ENCODE assay signal across 8 mouse cellular contexts in the genomic region with DNA sequence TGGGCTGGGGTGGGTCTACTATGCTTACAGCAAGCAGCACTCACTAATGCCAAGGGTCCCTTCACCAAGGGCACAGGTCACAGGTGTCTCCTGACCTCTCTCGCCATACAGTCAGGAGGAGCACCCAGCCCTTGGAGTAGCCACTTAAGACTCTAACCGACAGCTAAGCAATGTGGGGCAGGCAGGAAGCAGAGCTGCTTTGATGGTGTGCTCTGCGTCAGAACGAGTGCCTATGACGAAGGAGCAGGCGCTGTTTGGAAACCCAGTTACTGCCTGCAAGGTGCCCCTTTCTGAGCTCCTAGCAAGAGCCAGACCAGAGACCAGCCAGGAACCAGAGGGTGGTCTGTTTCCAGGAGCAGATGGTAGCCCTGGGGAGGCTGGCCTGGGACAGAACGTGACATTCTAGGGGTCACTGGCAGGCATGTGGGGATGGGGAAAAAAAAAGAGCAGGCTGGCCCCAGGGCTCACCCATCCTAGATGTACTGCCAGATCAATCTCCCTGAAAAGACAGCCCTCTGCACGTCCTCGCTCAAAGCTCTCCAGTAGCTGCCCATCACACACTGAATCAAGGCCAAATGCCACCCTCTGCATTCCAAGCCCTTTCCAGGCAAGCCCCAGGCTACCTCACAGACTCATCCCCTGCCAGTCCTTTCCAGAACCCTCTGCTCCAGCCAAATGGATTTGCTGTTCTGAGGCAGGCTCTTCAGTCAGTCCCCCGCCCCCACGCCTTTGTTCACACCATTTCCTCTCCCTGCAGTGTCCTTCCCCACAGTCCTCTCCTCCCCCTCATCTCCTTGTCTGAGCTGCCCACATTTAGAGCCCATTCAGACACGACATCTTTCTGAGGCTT. TPM values are rescaled to one million over a fixed set of nuclear protein-coding genes. Genes with fewer than 3 reads are reported as not detected.
DNase-seq lines count a peak whose midpoint lies in the region; ATAC-seq and TF ChIP-seq lines count a peak whose summit lies in the region.

No protein-coding gene starts in this region.

- peak overlapping the region; percentile 52 for H3K27ac ChIP-seq in gastrocnemius, adult 2 months
- H3K27ac ChIP-seq in hindbrain, embryonic 13.5 days = peak overlapping the region; percentile 83
- H3K27ac ChIP-seq in midbrain, embryonic 16.5 days (ENCODE audit: low read length) = peak overlapping the region; percentile 51
- peak overlapping the region; percentile 88 for H3K27ac ChIP-seq in thymus, adult 2 months (ENCODE audit: control insufficient read depth, insufficient read depth, low read length)

- H3K4me2 ChIP-seq in hindbrain, embryonic 13.5 days = no peak overlapping the region
- H3K4me2 ChIP-seq in midbrain, embryonic 16.5 days (ENCODE audit: low read length) = no peak overlapping the region

- H3K27me3 ChIP-seq in hindbrain, embryonic 13.5 days = peaks cover 12% of the 10 kb centered on the region
- H3K27me3 ChIP-seq in midbrain, embryonic 16.5 days (ENCODE audit: control insufficient read depth, insufficient read depth, low read depth, low read length) = no peaks in the 10 kb centered on the region
- no peaks in the 10 kb centered on the region for H3K27me3 ChIP-seq in thymus, adult 2 months (ENCODE audit: control insufficient read depth, insufficient read depth, low read length)

- WGBS in hindbrain, embryonic 13.5 days = 25% methylated on average over 12 of the region's 12 CpGs
- 32% methylated on average over 12 of the region's 12 CpGs for WGBS in midbrain, embryonic 16.5 days
- 33% methylated on average over 12 of the region's 12 CpGs for WGBS in thymus, adult 2 months

- ATAC-seq in hindbrain, embryonic 13.5 days (ENCODE audit: low FRiP score) = 0 out of 2 replicates have a peak, but pooled peaks have one; percentile 17
- no peak; the same call in 1 of the 2 replicates for ATAC-seq in midbrain, embryonic 16.5 days

- H3K4me3 ChIP-seq in gastrocnemius, adult 2 months = no peak overlapping the region
- H3K4me3 ChIP-seq in hindbrain, embryonic 13.5 days = no peak overlapping the region
- no peak overlapping the region for H3K4me3 ChIP-seq in midbrain, embryonic 16.5 days (ENCODE audit: low read depth, low read length)
- H3K4me3 ChIP-seq in thymus, adult 2 months (ENCODE audit: control insufficient read depth, insufficient read depth, low read length) = no peak overlapping the region

- DNase-seq in gastrocnemius, adult 2 months = peak; percentile 43
- DNase-seq in gastrocnemius, adult 8-10 months (ENCODE audit: low spot score in 2 of 2) = no peak
- DNase-seq in CD4-positive, CD25-positive, alpha-beta regulatory T cell, adult 2 months (ENCODE audit: low read depth, low spot score) = peak; percentile 75
- peak; percentile 56 to 82 for DNase-seq in cerebellum, postnatal 4 days (ENCODE audit: low spot score in 2 of 2)
- peak; percentile 74 for DNase-seq in thymus, adult 2 months
- no peak for DNase-seq in gastrocnemius, adult 18-20 months (ENCODE audit: low spot score)

- peaks cover 67% of the 10 kb centered on the region for H3K36me3 ChIP-seq in hindbrain, embryonic 13.5 days
- H3K36me3 ChIP-seq in midbrain, embryonic 16.5 days (ENCODE audit: control insufficient read depth, insufficient read depth, low read length) = peaks cover 29% of the 10 kb centered on the region
- peaks cover 25% of the 10 kb centered on the region for H3K36me3 ChIP-seq in thymus, adult 2 months (ENCODE audit: control insufficient read depth, insufficient read depth, low read length)

- H3K4me1 ChIP-seq in hindbrain, embryonic 13.5 days (replicated peaks) = peaks cover 43% of the 10 kb centered on the region
- H3K4me1 ChIP-seq in midbrain, embryonic 16.5 days (ENCODE audit: control insufficient read depth, insufficient read depth, low read length) = peaks cover 9% of the 10 kb centered on the region; the same call in 1 of the 2 replicates
- peaks cover 22% of the 10 kb centered on the region for H3K4me1 ChIP-seq in thymus, adult 2 months (replicated peaks; ENCODE audit: control insufficient read depth, insufficient read depth, low read length)

- H3K9me3 ChIP-seq in hindbrain, embryonic 13.5 days = no peaks in the 10 kb centered on the region
- no peaks in the 10 kb centered on the region for H3K9me3 ChIP-seq in midbrain, embryonic 16.5 days (replicated peaks; ENCODE audit: control insufficient read depth, low read length, poor library complexity, severe bottlenecking)

- TF ChIP-seq CTCF in gastrocnemius, adult 2 months (IDR thresholded peaks at IDR 0.05) = no peak
- TF ChIP-seq CTCF in thymus, adult 2 months (IDR thresholded peaks at IDR 0.05; ENCODE audit: borderline replicate concordance, control insufficient read depth, extremely low read depth, insufficient read depth, low read length, poor library complexity) = no peak

- TF ChIP-seq POLR2A in thymus, adult 2 months (IDR thresholded peaks at IDR 0.05; ENCODE audit: control insufficient read depth, extremely low read depth, insufficient read depth, low read length, poor library complexity) = peak; percentile 40; the same call in 1 of the 2 replicates

- H3K9ac ChIP-seq in hindbrain, embryonic 13.5 days = peak overlapping the region; percentile 59
- H3K9ac ChIP-seq in midbrain, embryonic 16.5 days (ENCODE audit: low read depth, low read length) = peak overlapping the region; percentile 39; the same call in 1 of the 2 replicates

- intact Hi-C loops in gastrocnemius, adult 2 months (cut with DNase I) = loop anchor here (1.0 to 5.0 kb wide), 2 partner anchors 66 to 289 kb away; no protein-coding TSS in a partner anchor

RNA-seq across cellular contexts. Expression of a gene that starts 21.1 kb away (rescaled TPM):
- total RNA-seq in gastrocnemius, adult 2 months (2021) = 10 to 100 TPM; 21.6 to 25.7 TPM
- 10 to 100 TPM; 24.5 to 27.8 (median 26.2) TPM for total RNA-seq in gastrocnemius, adult 8-10 months (2022)
- polyA plus RNA-seq in hindbrain, embryonic 13.5 days (2015; fragmentation: Nextera tagmentation; extraction: Ambion mirVana) = 101 and 102 TPM in 2 replicates
- 111 and 121 TPM in 2 replicates for polyA plus RNA-seq in midbrain, embryonic 16.5 days (2015; fragmentation: Nextera tagmentation; extraction: Ambion mirVana)
- 134 and 143 TPM in 2 replicates for polyA plus RNA-seq in thymus, adult 2 months (2012; rRNA removed)
- 10 to 100 TPM; 26.8 to 26.9 TPM for total RNA-seq in gastrocnemius, adult 18-20 months (2021)

RNA-seq across cellular contexts. Expression of a gene that starts 35.8 kb away (rescaled TPM):
- total RNA-seq in gastrocnemius, adult 2 months (2021) = not detected
- total RNA-seq in gastrocnemius, adult 8-10 months (2022) = under 1 TPM in 1 of 4 experiments, not detected in 3; 0.12 TPM
- 0.41 and 0.69 TPM in 2 replicates for polyA plus RNA-seq in hindbrain, embryonic 13.5 days (2015; fragmentation: Nextera tagmentation; extraction: Ambion mirVana)
- 0.16 and 0.25 TPM in 2 replicates for polyA plus RNA-seq in midbrain, embryonic 16.5 days (2015; fragmentation: Nextera tagmentation; extraction: Ambion mirVana)
- polyA plus RNA-seq in thymus, adult 2 months (2012; rRNA removed) = 39.7 and 45.2 TPM in 2 replicates
- total RNA-seq in gastrocnemius, adult 18-20 months (2021) = under 1 TPM; 0.12 to 0.14 TPM

RNA-seq across cellular contexts. Expression of a gene that starts 54.5 kb away (rescaled TPM):
- 10 to 100 TPM; 86.7 to 93.4 TPM for total RNA-seq in gastrocnemius, adult 2 months (2021)
- 100 to 1,000 TPM in 2 of 4 experiments, 10 to 100 TPM in 2; 85.4 to 104 (median 95.3) TPM for total RNA-seq in gastrocnemius, adult 8-10 months (2022)
- polyA plus RNA-seq in hindbrain, embryonic 13.5 days (2015; fragmentation: Nextera tagmentation; extraction: Ambion mirVana) = 18.4 and 21.3 TPM in 2 replicates
- 20.1 and 20.7 TPM in 2 replicates for polyA plus RNA-seq in midbrain, embryonic 16.5 days (2015; fragmentation: Nextera tagmentation; extraction: Ambion mirVana)
- polyA plus RNA-seq in thymus, adult 2 months (2012; rRNA removed) = 107 and 124 TPM in 2 replicates
- 100 to 1,000 TPM in 1 of 2 experiments, 10 to 100 TPM in 1; 99.6 to 102 TPM for total RNA-seq in gastrocnemius, adult 18-20 months (2021)

RNA-seq across cellular contexts. Expression of a gene that starts 58.1 kb away (rescaled TPM):
- total RNA-seq in gastrocnemius, adult 2 months (2021) = 10 to 100 TPM; 10.5 to 15.0 TPM
- total RNA-seq in gastrocnemius, adult 8-10 months (2022) = 1 to 10 TPM; 2.5 to 7.8 (median 4.8) TPM
- 1.9 and 2.0 TPM in 2 replicates for polyA plus RNA-seq in hindbrain, embryonic 13.5 days (2015; fragmentation: Nextera tagmentation; extraction: Ambion mirVana)
- 2.8 TPM in 2 replicates for polyA plus RNA-seq in midbrain, embryonic 16.5 days (2015; fragmentation: Nextera tagmentation; extraction: Ambion mirVana)
- 2.8 and 4.6 TPM in 2 replicates for polyA plus RNA-seq in thymus, adult 2 months (2012; rRNA removed)
- total RNA-seq in gastrocnemius, adult 18-20 months (2021) = 10 to 100 TPM in 1 of 2 experiments, 1 to 10 TPM in 1; 8.8 to 11.4 TPM

Comparison
In these comparisons a context has a peak if more than half of its experiments do, and no peak if none do; other contexts are left out.
1. DNase-seq: peak in gastrocnemius, adult 2 months (single experiment), CD4-positive, CD25-positive, alpha-beta regulatory T cell, adult 2 months (single experiment), cerebellum, postnatal 4 days (2 of 2) and thymus, adult 2 months (single experiment); none in gastrocnemius, adult 8-10 months (0 of 2) and gastrocnemius, adult 18-20 months (single experiment).
2. Peak in every context shown above with its lines, with median percentiles within 50 percentile points of each other: H3K27ac ChIP-seq.